Mouse (Mus musculus): ENCODE measurements around the gene Jaml. TPM values are rescaled to one million over a fixed set of nuclear protein-coding genes. Genes with fewer than 3 reads are reported as not detected.

Gene Jaml
- polyA plus RNA-seq, 1 experiment = not detected

DNA sequence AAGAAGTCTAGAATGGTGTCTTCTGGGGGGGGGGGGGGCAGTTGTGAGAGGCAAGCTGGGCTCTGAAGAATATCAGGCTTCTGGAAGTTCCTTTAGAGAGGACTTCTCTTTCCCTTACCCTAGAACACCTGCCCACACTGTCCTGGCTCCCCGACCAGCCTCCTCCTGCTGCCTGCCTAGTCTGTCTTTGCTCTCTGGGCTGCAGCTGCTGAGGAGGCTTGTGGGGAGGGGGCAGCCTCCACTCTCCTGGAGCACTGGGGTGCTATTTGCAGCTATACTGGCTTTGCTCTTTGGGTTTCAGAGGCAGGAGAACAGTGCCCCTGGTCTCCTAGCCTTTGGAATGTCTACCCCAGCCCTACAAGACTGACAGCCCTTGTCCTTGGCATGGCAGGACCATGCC is 72.0 kb downstream of the Jaml start:
- H3K4me3 ChIP-seq (ENCODE audit: insufficient read depth, low read length) = no peak overlapping the region
- H3K4me1 ChIP-seq (ENCODE audit: control insufficient read depth, insufficient read depth, low read length) = no peaks in the 10 kb centered on the region
- no peak for TF ChIP-seq POLR2A (IDR thresholded peaks at IDR 0.05; ENCODE audit: low read depth, low read length)
- no peak for TF ChIP-seq CTCF (IDR thresholded peaks at IDR 0.05; ENCODE audit: borderline replicate concordance, insufficient read depth, low read length)
- H3K27ac ChIP-seq (ENCODE audit: insufficient read depth, low read length) = no peak overlapping the region

- Histone ChIP-seq H3K4me3 (ENCODE audit: insufficient read depth, low read length) (no peak overlapping the region), H3K4me1 (ENCODE audit: control insufficient read depth, insufficient read depth, low read length) (no peaks in the 10 kb centered on the region), H3K27ac (ENCODE audit: insufficient read depth, low read length) (no peak overlapping the region)
- TF ChIP-seq POLR2A (IDR thresholded peaks at IDR 0.05; ENCODE audit: low read depth, low read length) (no peak), CTCF (IDR thresholded peaks at IDR 0.05; ENCODE audit: borderline replicate concordance, insufficient read depth, low read length) (no peak)
These were observed 74.4 kb downstream of the Jaml start for GRCm38 (mm10) chr9:45153361-45153760.

Other genes with a start within 250 kb of the Jaml start
- 29.0 and 32.1 TPM in 2 replicates for gene Kmt2a, start 197.9 kb upstream of the Jaml start, polyA plus RNA-seq (2011; ENCODE audit: insufficient read length, low read depth, missing spikeins)
- 281 and 285 TPM in 2 replicates for gene Atp5l, start 158.4 kb upstream of the Jaml start, polyA plus RNA-seq (2011; ENCODE audit: insufficient read length, low read depth, missing spikeins)
- 56.9 and 64.4 TPM in 2 replicates for gene Ube4a, start 113.6 kb upstream of the Jaml start, polyA plus RNA-seq (2011; ENCODE audit: insufficient read length, low read depth, missing spikeins)
- not detected in 2 replicates for gene Cd3g, start 98.8 kb upstream of the Jaml start, polyA plus RNA-seq (2011; ENCODE audit: insufficient read length, low read depth, missing spikeins)
- not detected in 2 replicates for gene Cd3d, start 97.4 kb upstream of the Jaml start, polyA plus RNA-seq (2011; ENCODE audit: insufficient read length, low read depth, missing spikeins)
- not detected in 2 replicates for gene Cd3e, start 69.6 kb upstream of the Jaml start, polyA plus RNA-seq (2011; ENCODE audit: insufficient read length, low read depth, missing spikeins)
- 0.77 and 1.2 TPM in 2 replicates for gene Mpzl2, start 39.4 kb upstream of the Jaml start, polyA plus RNA-seq (2011; ENCODE audit: insufficient read length, low read depth, missing spikeins)
- 3.4 and 4.0 TPM in 2 replicates for gene Mpzl3, start 24.0 kb upstream of the Jaml start, polyA plus RNA-seq (2011; ENCODE audit: insufficient read length, low read depth, missing spikeins)
- gene Scn2b, start 38.6 kb downstream of the Jaml start, polyA plus RNA-seq (2011; ENCODE audit: insufficient read length, low read depth, missing spikeins) = 0.28 and 0.83 TPM in 2 replicates
- not detected in 2 replicates for gene Scn4b, start 59.2 kb downstream of the Jaml start, polyA plus RNA-seq (2011; ENCODE audit: insufficient read length, low read depth, missing spikeins)
- gene BC049352, start 102.8 kb downstream of the Jaml start, polyA plus RNA-seq (2011; ENCODE audit: insufficient read length, low read depth, missing spikeins) = not detected in 2 replicates
- not detected in 2 replicates for gene Tmprss4, start 124.9 kb downstream of the Jaml start, polyA plus RNA-seq (2011; ENCODE audit: insufficient read length, low read depth, missing spikeins)
- gene Il10ra, start 190.0 kb downstream of the Jaml start, polyA plus RNA-seq (2011; ENCODE audit: insufficient read length, low read depth, missing spikeins) = 0.65 TPM in 1 of 2 replicates, not detected in the other
- not detected in 2 replicates for gene Tmprss13, start 239.9 kb downstream of the Jaml start, polyA plus RNA-seq (2011; ENCODE audit: insufficient read length, low read depth, missing spikeins)

Data from embryonic fibroblast, embryonic 13.5 days (primary cell).